Mouse (Mus musculus) cortical plate, adult 2 months (tissue): ENCODE data around the gene Cnot10.

ENCODE experiments used
- CTCF ChIP-seq: fragments of 200-500 bp; IDR thresholded peaks from 2 replicates; pipeline ENCODE4 v1.5.1; 2011; ENCODE audit warnings: mild to moderate bottlenecking, control low read depth, low read length; ENCODE audit not compliant: insufficient read depth; ENCODE audit errors: extremely low read depth
- POLR2A ChIP-seq: fragments of 200-500 bp; IDR thresholded peaks from 2 replicates; pipeline ENCODE4 v1.6.1; 2011; ENCODE audit warnings: mild to moderate bottlenecking, low read length, control low read depth; ENCODE audit not compliant: insufficient read depth; ENCODE audit errors: extremely low read depth

- TF ChIP-seq CTCF: no peak
- no peak for TF ChIP-seq POLR2A
These were observed 47.7 kb upstream of the Cnot10 start for GRCm38 (mm10) chr9:114687639-114688038.
